In genomic region chr13:59092045-59092857, GRCm38 (mm10) we compare ENCODE assay signal across 13 mouse cellular contexts.
DNase-seq lines count a peak whose midpoint lies in the region; ATAC-seq and TF ChIP-seq lines count a peak whose summit lies in the region.
"Had no signal": no experiment of that assay in that cellular context is flagged by ENCODE, and none has a peak within 500 bp of the region (broad histone marks: within the 10 kb centered on the region; RNA-seq: fewer than 3 reads in every experiment).

No protein-coding gene starts in this region.

- 33% methylated on average over 10 of the region's 10 CpGs for WGBS in hindbrain, embryonic 10.5 days
- 69% methylated on average over 10 of the region's 10 CpGs for WGBS in limb, embryonic 14.5 days
- WGBS in neural tube, embryonic 13.5 days = 28% methylated on average over 10 of the region's 10 CpGs

- no peak overlapping the region for H3K9ac ChIP-seq in limb, embryonic 14.5 days (ENCODE audit: low read depth, low read length, severe bottlenecking)
- peak overlapping the region; percentile 54; the same call in 1 of the 2 replicates for H3K9ac ChIP-seq in neural tube, embryonic 13.5 days
- H3K9ac ChIP-seq: lung, embryonic 14.5 days had no signal

- H3K9me3 ChIP-seq in hindbrain, embryonic 10.5 days = no peaks in the 10 kb centered on the region
- no peaks in the 10 kb centered on the region for H3K9me3 ChIP-seq in limb, embryonic 14.5 days (ENCODE audit: control insufficient read depth, low read length)
- no peaks in the 10 kb centered on the region for H3K9me3 ChIP-seq in neural tube, embryonic 13.5 days

- H3K36me3 ChIP-seq in hindbrain, embryonic 10.5 days = no peaks in the 10 kb centered on the region
- H3K36me3 ChIP-seq in limb, embryonic 14.5 days (ENCODE audit: control insufficient read depth, insufficient read depth, low read length) = no peaks in the 10 kb centered on the region
- H3K36me3 ChIP-seq in neural tube, embryonic 13.5 days = no peaks in the 10 kb centered on the region

- peaks cover 54% of the 10 kb centered on the region for H3K27me3 ChIP-seq in hindbrain, embryonic 10.5 days (ENCODE audit: insufficient read depth, poor library complexity, severe bottlenecking)
- no peaks in the 10 kb centered on the region for H3K27me3 ChIP-seq in limb, embryonic 14.5 days (ENCODE audit: control insufficient read depth, insufficient read depth, low read length)
- no peaks in the 10 kb centered on the region for H3K27me3 ChIP-seq in neural tube, embryonic 13.5 days

- H3K4me2 ChIP-seq in limb, embryonic 14.5 days (replicated peaks; ENCODE audit: low read depth, low read length, severe bottlenecking) = no peak overlapping the region
- peak overlapping the region; percentile 16 for H3K4me2 ChIP-seq in neural tube, embryonic 13.5 days
- H3K4me2 ChIP-seq: lung, embryonic 14.5 days had no signal

- ATAC-seq in frontal cortex, adult (ENCODE audit: low TSS enrichment) = peak; percentile 2
- no peak for ATAC-seq in limb, embryonic 14.5 days (ENCODE audit: low FRiP score, low read depth)
- peak; percentile 59 for ATAC-seq in neural tube, embryonic 13.5 days (ENCODE audit: low read depth)
- ATAC-seq: Patski had no signal

- H3K27ac ChIP-seq in hindbrain, embryonic 10.5 days = peak overlapping the region; percentile 89
- H3K27ac ChIP-seq in limb, embryonic 14.5 days (replicated peaks; ENCODE audit: low read depth, low read length) = no peak overlapping the region
- H3K27ac ChIP-seq in neural tube, embryonic 13.5 days (replicated peaks) = peak overlapping the region; percentile 93
- H3K27ac ChIP-seq: stomach, postnatal 0 days had no signal

- TF ChIP-seq POLR2A in limb, embryonic 14.5 days (IDR thresholded peaks at IDR 0.05; ENCODE audit: borderline replicate concordance, extremely low read depth, insufficient read depth, insufficient read length) = no peak

- peak overlapping the region; percentile 0; the same call in 1 of the 2 replicates for H3K4me3 ChIP-seq in hindbrain, embryonic 10.5 days
- H3K4me3 ChIP-seq in limb, embryonic 14.5 days (replicated peaks; ENCODE audit: low read length) = no peak overlapping the region
- H3K4me3 ChIP-seq in neural tube, embryonic 13.5 days = no peak overlapping the region

- peaks cover 57% of the 10 kb centered on the region for H3K4me1 ChIP-seq in hindbrain, embryonic 10.5 days (replicated peaks)
- H3K4me1 ChIP-seq in limb, embryonic 14.5 days (ENCODE audit: control insufficient read depth, insufficient read depth, low read length) = peaks cover 13% of the 10 kb centered on the region
- H3K4me1 ChIP-seq in neural tube, embryonic 13.5 days (replicated peaks) = peaks cover 65% of the 10 kb centered on the region

- no peak for DNase-seq in frontal cortex, postnatal 36 days (ENCODE audit: low spot score in 2 of 2)
- DNase-seq in hindbrain, embryonic 10.5 days (ENCODE audit: low spot score) = peak; percentile 16
- DNase-seq in limb, embryonic 14.5 days (ENCODE audit: low spot score) = peak; percentile 46
- no peak for DNase-seq in T-cell, adult 2 months (ENCODE audit: low spot score)
- no peak for DNase-seq in cerebellum, adult 9-10 months
- DNase-seq in right cerebral cortex, adult 18-20 months = no peak
- DNase-seq: kidney, postnatal 10 days; liver had no signal

Comparison
In these comparisons a context has a peak if more than half of its experiments do, and no peak if none do; other contexts are left out.
1. DNase-seq: peak in hindbrain, embryonic 10.5 days (single experiment) and limb, embryonic 14.5 days (single experiment); none in frontal cortex, postnatal 36 days (0 of 2), T-cell, adult 2 months (single experiment), cerebellum, adult 9-10 months (single experiment) and right cerebral cortex, adult 18-20 months (single experiment).